Mouse (Mus musculus) intestine, postnatal 0 days (tissue): ENCODE results near the gene Stx6. TPM values are rescaled to one million over a fixed set of nuclear protein-coding genes. Genes with fewer than 3 reads are reported as not detected.
A peak's percentile ranks its signal among the peaks of the same experiment; 100 is the strongest.

Experiments
- ATAC-seq: fragments of 200-750 bp; cut with Nextera tagmentation; 2 replicates; pipeline ENCODE4 v1.8.0; 2017; ENCODE audit warnings: mild to moderate bottlenecking, moderate TSS enrichment, moderate library complexity
- H3K27ac ChIP-seq: fragments of 300-500 bp; sonication (generic); 2 replicates; pipeline ENCODE4 v1.5.1; 2014; ENCODE audit warnings: mild to moderate bottlenecking, low read depth, low read length, moderate library complexity
- H3K27me3 ChIP-seq: fragments of 300-500 bp; sonication (generic); replicated peaks from 2 replicates; pipeline ENCODE4 v1.6.1; 2014; ENCODE audit warnings: low read length, mixed read lengths; ENCODE audit not compliant: control insufficient read depth, insufficient read depth
- H3K36me3 ChIP-seq: fragments of 300-500 bp; sonication (generic); 2 replicates; pipeline ENCODE4 v1.6.1; 2014; ENCODE audit warnings: mild to moderate bottlenecking, moderate library complexity; ENCODE audit not compliant: control insufficient read depth, insufficient read depth
- H3K4me1 ChIP-seq: fragments of 300-500 bp; sonication (generic); replicated peaks from 2 replicates; pipeline ENCODE4 v1.6.1; 2014; ENCODE audit warnings: antibody characterized with exemption, low read length, mixed read lengths; ENCODE audit not compliant: control insufficient read depth, insufficient read depth
- H3K4me2 ChIP-seq: fragments of 300-500 bp; sonication (generic); replicated peaks from 2 replicates; pipeline ENCODE4 v1.6.1; 2014; ENCODE audit warnings: low read depth, mild to moderate bottlenecking, moderate library complexity
- H3K4me3 ChIP-seq: fragments of 300-500 bp; sonication (generic); 2 replicates; pipeline ENCODE4 v1.5.1; 2014; ENCODE audit warnings: low read depth, low read length
- H3K9ac ChIP-seq: fragments of 300-500 bp; sonication (generic); 2 replicates; pipeline ENCODE4 v1.6.1; 2014; ENCODE audit warnings: mild to moderate bottlenecking, low read depth, low read length
- H3K9me3 ChIP-seq: fragments of 300-500 bp; sonication (generic); 2 replicates; pipeline ENCODE4 v1.6.1; 2016; ENCODE audit warnings: mixed run types; ENCODE audit not compliant: control insufficient read depth
- CTCF ChIP-seq: sonication (generic); IDR thresholded peaks from 2 replicates; pipeline ENCODE4 v1.5.1; 2016; ENCODE audit warnings: low read depth, mild to moderate bottlenecking, control low read depth, antibody characterized with exemption, moderate library complexity
- WGBS: fragments of 180-500 bp; shearing (Covaris S2); extraction: QIAGEN DNeasy Blood & Tissue Kit; methylation state at CpG from one replicate; pipeline ENCODE4 v1.1.7; 2014; 5-methylcytosine and 5-hydroxymethylcytosine counted together
- polyA plus RNA-seq: library from polyadenylated mRNA; unstranded; fragments of >200 nt; fragmentation: Nextera tagmentation; extraction: Ambion mirVana; gene quantifications from 2 replicates; pipeline ENCODE4 v1.2.1, GENCODE M21; 2015

Gene Stx6
- polyA plus RNA-seq, 1 experiment from 2014 or later = 25.2 TPM

- Histone ChIP-seq H3K36me3 (no peaks in the 10 kb centered on the region), H3K27ac (no peak overlapping the region)
- no peak for ATAC-seq
These were observed 74.9 kb downstream of the Stx6 start for GRCm38 (mm10) chr1:155233378-155233777.

GRCm38 (mm10) chr1:155233931-155234607 is 75.6 kb downstream of the Stx6 start:
- no peak overlapping the region for H3K27ac ChIP-seq
- H3K27me3 ChIP-seq = no peaks in the 10 kb centered on the region
- H3K36me3 ChIP-seq = no peaks in the 10 kb centered on the region
- 48% methylated on average over 14 of the region's 14 CpGs for WGBS
- H3K4me1 ChIP-seq = no peaks in the 10 kb centered on the region
- TF ChIP-seq CTCF = no peak
- H3K9me3 ChIP-seq = no peaks in the 10 kb centered on the region
- no peak overlapping the region for H3K4me3 ChIP-seq
- H3K9ac ChIP-seq = no peak overlapping the region
- 0 out of 2 replicates have a peak, but pooled peaks have one; percentile 25 for ATAC-seq
- H3K4me2 ChIP-seq = no peak overlapping the region

More at GRCm38 (mm10) chr1:155233378-155233777, 74.9 kb downstream of the Stx6 start:
- Histone ChIP-seq H3K4me2 (no peak overlapping the region), H3K27me3 (no peaks in the 10 kb centered on the region), H3K9me3 (no peaks in the 10 kb centered on the region), H3K4me1 (no peaks in the 10 kb centered on the region), H3K4me3 (no peak overlapping the region), H3K9ac (no peak overlapping the region)
- 82% methylated on average over 9 of the region's 9 CpGs for WGBS
- TF ChIP-seq CTCF = no peak

- Histone ChIP-seq H3K4me2 (no peak overlapping the region), H3K27ac (no peak overlapping the region), H3K9ac (no peak overlapping the region), H3K9me3 (no peaks in the 10 kb centered on the region), H3K4me3 (no peak overlapping the region), H3K36me3 (no peaks in the 10 kb centered on the region), H3K27me3 (no peaks in the 10 kb centered on the region), H3K4me1 (no peaks in the 10 kb centered on the region)
- ATAC-seq = no peak
- WGBS = 12% methylated on average over 2 of the region's 2 CpGs
- TF ChIP-seq CTCF = no peak
These were observed 77.1 kb downstream of the Stx6 start for GRCm38 (mm10) chr1:155235641-155236040.

DNA sequence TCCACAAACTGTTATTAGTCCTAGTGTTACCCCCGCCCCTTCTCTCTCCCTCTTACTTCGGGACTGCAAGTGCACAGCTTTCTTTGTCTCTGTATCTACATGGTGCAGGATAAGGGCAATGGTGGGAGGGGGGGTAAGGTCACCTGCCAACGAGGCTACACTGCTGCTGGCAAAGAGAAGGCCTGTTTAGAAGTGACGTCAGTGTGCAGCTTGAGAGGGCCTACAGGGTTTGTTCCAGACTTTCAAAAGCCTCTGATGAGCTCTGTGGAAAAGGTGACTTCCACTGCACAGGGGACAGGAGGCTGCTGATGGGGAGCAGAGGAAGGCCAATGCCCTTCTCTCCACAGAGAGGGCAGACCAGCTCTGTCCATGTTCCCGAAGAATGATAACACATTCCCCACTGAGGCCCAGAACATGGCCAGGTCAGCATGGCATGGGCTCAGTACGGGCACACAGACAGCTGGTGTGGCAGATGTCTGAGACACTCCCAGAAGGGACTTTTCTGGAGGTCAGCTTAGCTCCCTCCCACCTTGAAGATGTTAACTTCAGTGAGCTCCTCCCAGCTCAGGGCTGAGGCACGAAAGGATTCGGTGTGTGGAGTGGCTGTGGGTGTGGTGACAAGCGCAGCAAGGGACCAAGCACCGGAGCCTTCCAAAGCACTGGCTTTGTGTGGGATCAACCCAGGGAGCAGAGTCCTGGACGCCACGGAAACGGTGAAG is 78.0 kb downstream of the Stx6 start:
- 61% methylated on average over 13 of the region's 13 CpGs for WGBS
- Histone ChIP-seq H3K4me3 (no peak overlapping the region), H3K36me3 (no peaks in the 10 kb centered on the region), H3K27ac (no peak overlapping the region), H3K4me1 (no peaks in the 10 kb centered on the region), H3K4me2 (no peak overlapping the region), H3K9me3 (no peaks in the 10 kb centered on the region), H3K27me3 (no peaks in the 10 kb centered on the region), H3K9ac (no peak overlapping the region)
- no peak for ATAC-seq
- no peak for TF ChIP-seq CTCF

GRCm38 (mm10) chr1:155237390-155237789 is 78.9 kb downstream of the Stx6 start:
- Histone ChIP-seq H3K9me3 (no peaks in the 10 kb centered on the region), H3K9ac (no peak overlapping the region), H3K4me1 (no peaks in the 10 kb centered on the region), H3K4me2 (no peak overlapping the region), H3K27ac (no peak overlapping the region), H3K4me3 (no peak overlapping the region), H3K27me3 (no peaks in the 10 kb centered on the region), H3K36me3 (no peaks in the 10 kb centered on the region)
- WGBS = 84% methylated on average over 11 of the region's 11 CpGs
- TF ChIP-seq CTCF = no peak
- no peak for ATAC-seq

- no peak for TF ChIP-seq CTCF
- 0 out of 2 replicates have a peak, but pooled peaks cover 2% of the 10 kb centered on the region for H3K27me3 ChIP-seq
- ATAC-seq = no peak
- H3K4me1 ChIP-seq = no peaks in the 10 kb centered on the region
- no peak overlapping the region for H3K4me3 ChIP-seq
- no peak overlapping the region for H3K27ac ChIP-seq
- H3K36me3 ChIP-seq = no peaks in the 10 kb centered on the region
- no peak overlapping the region for H3K9ac ChIP-seq
- 91% methylated on average over 5 of the region's 5 CpGs for WGBS
- no peaks in the 10 kb centered on the region for H3K9me3 ChIP-seq
- no peak overlapping the region for H3K4me2 ChIP-seq
These were observed 79.6 kb downstream of the Stx6 start for GRCm38 (mm10) chr1:155238126-155238525.
